Mouse (Mus musculus) midbrain, embryonic 14.5 days (tissue): ENCODE measurements around the gene Gjb4. TPM values are rescaled to one million over a fixed set of nuclear protein-coding genes. Genes with fewer than 3 reads are reported as not detected.

Experiments used
- ATAC-seq: fragments of 200-750 bp; cut with Nextera tagmentation; 2 replicates; pipeline ENCODE4 v1.8.0; 2017; ENCODE audit warnings: moderate number of reproducible peaks, moderate library complexity; ENCODE audit not compliant: low FRiP score, low TSS enrichment
- DNase-seq: peaks from one replicate; pipeline ENCODE4 v3.0.0-alpha.2; 2015
- H3K27ac ChIP-seq: fragments of 300-500 bp; sonication (generic); replicated peaks from 2 replicates; pipeline ENCODE4 v1.5.1; 2014; ENCODE audit warnings: mild to moderate bottlenecking, low read depth, low read length, moderate library complexity
- H3K27me3 ChIP-seq: fragments of 300-500 bp; sonication (generic); 2 replicates; pipeline ENCODE4 v1.6.1; 2014; ENCODE audit warnings: low read length, control low read depth, mixed read lengths; ENCODE audit not compliant: control insufficient read depth, insufficient read depth
- H3K36me3 ChIP-seq: fragments of 300-500 bp; sonication (generic); 2 replicates; pipeline ENCODE4 v1.6.1; 2014; ENCODE audit warnings: low read length, control low read depth; ENCODE audit not compliant: control insufficient read depth, insufficient read depth
- H3K4me1 ChIP-seq: fragments of 300-500 bp; sonication (generic); 2 replicates; pipeline ENCODE4 v1.6.1; 2014; ENCODE audit warnings: mild to moderate bottlenecking, antibody characterized with exemption, low read length, control low read depth; ENCODE audit not compliant: control insufficient read depth, insufficient read depth
- H3K4me2 ChIP-seq: fragments of 300-500 bp; sonication (generic); 2 replicates; pipeline ENCODE4 v1.6.1; 2014; ENCODE audit warnings: mild to moderate bottlenecking, low read length, moderate library complexity
- H3K4me3 ChIP-seq: fragments of 300-500 bp; sonication (generic); replicated peaks from 2 replicates; pipeline ENCODE4 v1.5.1; 2014; ENCODE audit warnings: low read depth, low read length
- H3K9ac ChIP-seq: fragments of 300-500 bp; sonication (generic); replicated peaks from 2 replicates; pipeline ENCODE4 v1.6.1; 2014; ENCODE audit warnings: mild to moderate bottlenecking, low read length, moderate library complexity
- H3K9me3 ChIP-seq: fragments of 300-500 bp; sonication (generic); 2 replicates; pipeline ENCODE4 v1.6.1; 2016; ENCODE audit warnings: low read length, control low read depth, mixed read lengths; ENCODE audit not compliant: control insufficient read depth
- WGBS: fragments of 180-500 bp; shearing (Covaris S2); extraction: QIAGEN DNeasy Blood & Tissue Kit; methylation state at CpG from one replicate; pipeline ENCODE4 v1.1.7; 2014; 5-methylcytosine and 5-hydroxymethylcytosine counted together
- polyA plus RNA-seq: library from polyadenylated mRNA; unstranded; fragments of >200 nt; fragmentation: Nextera tagmentation; extraction: Ambion mirVana; gene quantifications from 2 replicates; pipeline ENCODE4 v1.2.1, GENCODE M21; 2014

The Gjb4 gene
- polyA plus RNA-seq, 1 experiment from 2014 or later, result not detected

GRCm38 (mm10) chr4:127334870-127335504, 18.9 kb downstream of the Gjb4 start:
- no peak for ATAC-seq
- H3K9me3 ChIP-seq, result no peaks in the 10 kb centered on the region
- H3K4me1 ChIP-seq, result peaks cover 11% of the 10 kb centered on the region
- WGBS, result 42% methylated on average over 5 of the region's 5 CpGs
- DNase-seq, result no peak
- peaks cover 20% of the 10 kb centered on the region for H3K27me3 ChIP-seq
- H3K4me3 ChIP-seq, result no peak overlapping the region
- H3K4me2 ChIP-seq, result no peak overlapping the region
- no peaks in the 10 kb centered on the region for H3K36me3 ChIP-seq
- no peak overlapping the region for H3K9ac ChIP-seq
- H3K27ac ChIP-seq, result no peak overlapping the region

DNA sequence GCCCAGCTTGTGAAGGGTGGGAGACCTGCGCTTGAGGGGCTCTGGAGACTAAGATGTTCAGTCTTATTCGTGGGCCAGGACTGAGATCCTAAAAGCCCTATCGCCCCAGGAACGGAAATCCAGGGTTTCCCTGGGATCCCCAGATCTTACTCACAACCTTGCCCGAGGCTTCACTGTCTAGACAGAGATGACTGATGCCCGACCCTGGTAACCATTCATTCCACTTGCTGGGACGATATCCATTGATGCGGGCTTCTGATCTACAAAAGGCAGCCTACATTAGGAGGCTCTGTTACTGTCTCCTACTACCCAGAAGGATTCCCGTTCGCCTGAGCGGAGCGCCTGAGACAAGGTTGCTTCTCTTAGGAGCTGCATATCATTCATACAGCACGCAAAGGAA, 22.7 kb downstream of the Gjb4 start:
- ATAC-seq (no peak), DNase-seq (peak; percentile 45)
- Histone ChIP-seq H3K9me3 (no peaks in the 10 kb centered on the region), H3K4me3 (no peak overlapping the region), H3K27ac (no peak overlapping the region), H3K4me1 (peaks cover 13% of the 10 kb centered on the region), H3K27me3 (peaks cover 23% of the 10 kb centered on the region), H3K4me2 (peak overlapping the region; percentile 48; the same call in 1 of the 2 replicates), H3K36me3 (no peaks in the 10 kb centered on the region), H3K9ac (no peak overlapping the region)
- WGBS, result 20% methylated on average over 13 of the region's 13 CpGs

DNA sequence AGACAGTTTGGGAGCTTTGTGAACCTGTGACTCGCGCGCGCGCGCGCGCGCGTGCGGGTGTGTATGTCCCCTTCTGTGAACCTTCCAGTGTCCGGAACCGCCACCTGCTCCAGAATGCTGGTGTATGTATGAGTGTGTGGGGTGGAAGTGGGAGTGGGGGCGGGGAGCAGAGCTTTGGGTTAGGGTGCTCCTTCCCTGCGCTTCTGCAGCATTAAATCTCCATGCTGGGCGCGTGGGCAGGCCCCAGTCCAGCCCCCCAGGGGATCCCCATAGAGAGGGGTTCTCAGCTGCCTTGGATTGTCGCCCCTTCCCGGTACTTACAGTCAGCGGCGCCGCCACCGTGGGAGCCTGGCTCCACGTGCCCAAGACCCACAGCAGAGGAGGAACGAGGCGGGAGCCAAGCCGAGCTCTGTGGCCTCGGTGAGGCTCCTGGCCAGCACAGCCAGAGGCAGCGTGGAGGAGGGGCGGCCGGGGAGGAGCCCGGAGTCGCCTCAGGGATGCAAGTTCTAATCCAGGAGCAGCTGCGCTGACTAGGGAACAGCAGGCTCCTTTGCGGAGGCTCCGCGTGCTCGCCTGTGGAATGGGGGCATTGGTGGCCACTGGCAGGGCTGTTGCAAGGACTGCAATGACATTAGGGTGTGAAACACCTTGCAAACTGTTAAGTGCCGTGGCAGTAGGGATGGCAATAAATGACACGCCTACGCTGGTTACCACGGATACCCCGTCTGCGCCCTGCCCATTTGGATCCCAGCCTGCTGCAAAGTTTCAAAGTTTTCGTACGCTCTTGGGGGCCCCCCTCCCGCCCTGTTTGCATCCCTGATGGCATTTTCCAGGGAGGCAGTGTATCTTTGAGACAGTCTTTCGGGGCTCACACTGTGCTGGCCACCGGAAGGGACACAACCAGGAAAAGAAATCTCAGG, 23.4 kb downstream of the Gjb4 start, which contains the start of gene Gjb3:
Gene Gjb3, minus strand, starts transcription at position 664 of the 920 bp plus-strand sequence.
- peak within 1 kb of the TSS; percentile 15; the same call in 1 of the 2 replicates for H3K4me3 ChIP-seq
- DNase-seq, result peak; percentile 61
- peak within 1 kb of the TSS; percentile 48 for H3K4me2 ChIP-seq
- peaks cover 23% of the 10 kb centered on the region for H3K27me3 ChIP-seq
- ATAC-seq, result no peak
- H3K9me3 ChIP-seq, result no peaks in the 10 kb centered on the region
- no peak within 1 kb of the TSS for H3K9ac ChIP-seq
- WGBS, result 2% methylated on average over 47 of the region's 49 CpGs
- H3K4me1 ChIP-seq, result peaks cover 13% of the 10 kb centered on the region
- no peak within 1 kb of the TSS for H3K27ac ChIP-seq
- no peaks in the 10 kb centered on the region for H3K36me3 ChIP-seq

DNA sequence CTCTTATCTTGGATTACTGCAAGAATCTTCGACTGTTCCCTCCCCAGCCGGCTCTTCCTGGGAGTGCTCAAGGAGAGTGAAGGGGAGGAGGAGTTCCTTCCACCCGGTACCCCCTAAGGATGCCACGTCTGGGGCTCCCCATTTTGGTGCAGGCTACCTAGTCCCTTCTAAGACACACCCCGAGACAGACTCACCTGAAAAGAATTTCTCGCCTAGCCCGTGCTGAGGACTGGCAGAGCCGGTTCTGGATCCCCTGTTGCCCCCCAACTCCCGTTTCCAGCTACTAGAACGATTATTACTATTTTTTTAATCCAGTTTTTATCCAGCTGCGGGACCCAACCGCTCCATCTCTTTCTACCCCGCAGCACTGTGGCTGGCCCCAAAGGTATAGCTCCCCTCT, 24.1 kb downstream of the Gjb4 start:
- no peak for ATAC-seq
- peak overlapping the region; percentile 15; the same call in 1 of the 2 replicates for H3K4me3 ChIP-seq
- peak overlapping the region; percentile 48 for H3K4me2 ChIP-seq
- H3K27me3 ChIP-seq, result peaks cover 23% of the 10 kb centered on the region
- no peaks in the 10 kb centered on the region for H3K9me3 ChIP-seq
- WGBS, result 3% methylated on average over 13 of the region's 13 CpGs
- no peaks in the 10 kb centered on the region for H3K36me3 ChIP-seq
- peaks cover 13% of the 10 kb centered on the region for H3K4me1 ChIP-seq
- no peak overlapping the region for H3K9ac ChIP-seq
- H3K27ac ChIP-seq, result no peak overlapping the region
- peak; percentile 4 for DNase-seq

DNA sequence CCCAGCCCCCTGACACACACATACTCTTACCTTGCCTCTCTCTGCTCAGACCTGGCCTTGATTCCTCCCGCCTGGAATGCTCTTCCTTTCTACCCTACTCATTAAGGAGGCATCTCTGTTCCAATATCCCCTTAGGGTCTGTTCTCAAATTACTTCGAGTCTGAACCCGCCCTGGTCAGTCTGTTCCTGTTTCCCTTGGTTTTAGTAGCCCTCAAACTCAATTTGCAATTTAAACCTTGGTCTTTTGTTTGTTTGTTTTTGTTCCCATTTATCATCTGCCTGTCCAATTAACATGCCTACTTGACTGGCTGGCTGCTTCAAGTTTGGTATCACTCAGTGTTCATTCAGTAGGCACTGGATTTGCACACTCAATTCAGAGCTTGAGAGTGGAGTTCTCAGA, 24.8 kb downstream of the Gjb4 start:
- no peaks in the 10 kb centered on the region for H3K36me3 ChIP-seq
- ATAC-seq (no peak), DNase-seq (peak; percentile 30)
- no peak overlapping the region for H3K27ac ChIP-seq
- WGBS, result 24% methylated on average over 3 of the region's 3 CpGs
- peaks cover 23% of the 10 kb centered on the region for H3K27me3 ChIP-seq
- H3K4me2 ChIP-seq, result no peak overlapping the region
- H3K4me1 ChIP-seq, result peaks cover 13% of the 10 kb centered on the region
- H3K9ac ChIP-seq, result no peak overlapping the region
- H3K4me3 ChIP-seq, result no peak overlapping the region
- no peaks in the 10 kb centered on the region for H3K9me3 ChIP-seq

GRCm38 (mm10) chr4:127328378-127328777, 25.5 kb downstream of the Gjb4 start:
- ATAC-seq (no peak), DNase-seq (no peak)
- Histone ChIP-seq H3K4me3 (no peak overlapping the region), H3K4me1 (peaks cover 13% of the 10 kb centered on the region), H3K9ac (no peak overlapping the region), H3K9me3 (no peaks in the 10 kb centered on the region), H3K27ac (no peak overlapping the region), H3K27me3 (peaks cover 23% of the 10 kb centered on the region), H3K4me2 (no peak overlapping the region), H3K36me3 (no peaks in the 10 kb centered on the region)
- WGBS, result 77% methylated on average over 7 of the region's 7 CpGs

DNA sequence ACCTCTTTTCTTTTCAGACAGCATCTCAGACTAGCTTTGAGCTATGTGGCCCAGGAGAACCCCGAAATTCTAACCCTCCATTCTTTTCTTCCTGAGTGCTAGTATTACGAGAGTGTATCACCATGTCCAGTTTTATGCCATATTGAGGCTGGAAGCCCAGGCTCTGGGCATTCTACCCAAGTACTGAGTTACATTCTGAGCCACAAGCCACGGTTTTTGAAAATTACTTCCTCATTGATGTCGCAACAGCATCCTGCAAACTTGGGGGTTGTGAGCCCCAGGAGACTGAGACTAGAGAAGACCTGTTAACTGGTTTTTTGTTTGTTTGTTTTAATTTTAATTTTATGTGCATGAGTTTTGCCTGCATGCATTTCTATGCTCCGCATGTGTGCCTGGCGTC, 26.1 kb downstream of the Gjb4 start:
- no peak overlapping the region for H3K4me2 ChIP-seq

GRCm38 (mm10) chr4:127327258-127327657, 26.6 kb downstream of the Gjb4 start:
- no peak for ATAC-seq
- 78% methylated on average over 7 of the region's 7 CpGs for WGBS
- no peak for DNase-seq
- no peaks in the 10 kb centered on the region for H3K36me3 ChIP-seq
- peaks cover 23% of the 10 kb centered on the region for H3K27me3 ChIP-seq
- H3K4me1 ChIP-seq, result peaks cover 13% of the 10 kb centered on the region
- H3K4me2 ChIP-seq, result no peak overlapping the region
- H3K9me3 ChIP-seq, result no peaks in the 10 kb centered on the region
- no peak overlapping the region for H3K9ac ChIP-seq
- H3K4me3 ChIP-seq, result no peak overlapping the region
- H3K27ac ChIP-seq, result no peak overlapping the region

More for the DNA sequence above, 26.1 kb downstream of the Gjb4 start:
- Histone ChIP-seq H3K27ac (no peak overlapping the region), H3K9me3 (no peaks in the 10 kb centered on the region), H3K4me3 (no peak overlapping the region), H3K27me3 (peaks cover 23% of the 10 kb centered on the region), H3K36me3 (no peaks in the 10 kb centered on the region), H3K9ac (no peak overlapping the region), H3K4me1 (peaks cover 13% of the 10 kb centered on the region)
- 81% methylated on average over 6 of the region's 6 CpGs for WGBS
- DNase-seq, result no peak
- no peak for ATAC-seq
